Mouse (Mus musculus) intestine, embryonic 16.5 days (tissue): ENCODE results near the gene Tsc22d4. TPM values are rescaled to one million over a fixed set of nuclear protein-coding genes. Genes with fewer than 3 reads are reported as not detected.

ENCODE experiments used
- ATAC-seq: fragments of 200-750 bp; cut with Nextera tagmentation; 2 replicates; pipeline ENCODE4 v1.8.0; 2017; ENCODE audit warnings: moderate TSS enrichment, moderate library complexity
- H3K27ac ChIP-seq: fragments of 300-500 bp; sonication (generic); 2 replicates; pipeline ENCODE4 v1.5.1; 2014; ENCODE audit warnings: mild to moderate bottlenecking, low read length
- H3K27me3 ChIP-seq: fragments of 300-500 bp; sonication (generic); replicated peaks from 2 replicates; pipeline ENCODE4 v1.6.1; 2014; ENCODE audit warnings: low read length, control low read depth, mixed read lengths; ENCODE audit not compliant: control insufficient read depth, insufficient read depth
- H3K36me3 ChIP-seq: fragments of 300-500 bp; sonication (generic); 2 replicates; pipeline ENCODE4 v1.6.1; 2014; ENCODE audit warnings: low read length, control low read depth; ENCODE audit not compliant: control insufficient read depth, insufficient read depth
- H3K4me1 ChIP-seq: fragments of 300-500 bp; sonication (generic); 2 replicates; pipeline ENCODE4 v1.6.1; 2014; ENCODE audit warnings: low read length, control low read depth, mixed read lengths; ENCODE audit not compliant: control insufficient read depth, insufficient read depth
- H3K4me2 ChIP-seq: fragments of 300-500 bp; sonication (generic); 2 replicates; pipeline ENCODE4 v1.6.1; 2014; ENCODE audit warnings: low read depth, low read length, control low read depth
- H3K4me3 ChIP-seq: fragments of 300-500 bp; sonication (generic); 2 replicates; pipeline ENCODE4 v1.5.1; 2014; ENCODE audit warnings: mild to moderate bottlenecking, low read length
- H3K9ac ChIP-seq: fragments of 300-500 bp; sonication (generic); 2 replicates; pipeline ENCODE4 v1.6.1; 2014; ENCODE audit warnings: low read depth, low read length
- H3K9me3 ChIP-seq: fragments of 300-500 bp; sonication (generic); 2 replicates; pipeline ENCODE4 v1.6.1; 2016; ENCODE audit warnings: low read length, control low read depth; ENCODE audit not compliant: control insufficient read depth
- WGBS: fragments of 180-500 bp; shearing (Covaris S2); extraction: QIAGEN DNeasy Blood & Tissue Kit; methylation state at CpG from one replicate; pipeline ENCODE4 v1.1.7; 2014; 5-methylcytosine and 5-hydroxymethylcytosine counted together
- polyA plus RNA-seq: library from polyadenylated mRNA; unstranded; fragments of >200 nt; fragmentation: Nextera tagmentation; extraction: Ambion mirVana; gene quantifications from 2 replicates; pipeline ENCODE4 v1.2.1, GENCODE M21; 2015

The Tsc22d4 gene
- polyA plus RNA-seq, 1 experiment from 2014 or later = 116 TPM

GRCm38 (mm10) chr5:137756882-137757661 lies 11.5 kb downstream of the Tsc22d4 start:
- peaks cover 5% of the 10 kb centered on the region; the same call in 1 of the 2 replicates for H3K4me1 ChIP-seq
- H3K27ac ChIP-seq = no peak overlapping the region
- ATAC-seq = peak; percentile 19
- H3K4me2 ChIP-seq = no peak overlapping the region
- H3K36me3 ChIP-seq = peaks cover 19% of the 10 kb centered on the region
- no peak overlapping the region for H3K4me3 ChIP-seq
- no peaks in the 10 kb centered on the region for H3K27me3 ChIP-seq
- H3K9me3 ChIP-seq = no peaks in the 10 kb centered on the region
- WGBS = 46% methylated on average over 10 of the region's 10 CpGs
- no peak overlapping the region for H3K9ac ChIP-seq

DNA sequence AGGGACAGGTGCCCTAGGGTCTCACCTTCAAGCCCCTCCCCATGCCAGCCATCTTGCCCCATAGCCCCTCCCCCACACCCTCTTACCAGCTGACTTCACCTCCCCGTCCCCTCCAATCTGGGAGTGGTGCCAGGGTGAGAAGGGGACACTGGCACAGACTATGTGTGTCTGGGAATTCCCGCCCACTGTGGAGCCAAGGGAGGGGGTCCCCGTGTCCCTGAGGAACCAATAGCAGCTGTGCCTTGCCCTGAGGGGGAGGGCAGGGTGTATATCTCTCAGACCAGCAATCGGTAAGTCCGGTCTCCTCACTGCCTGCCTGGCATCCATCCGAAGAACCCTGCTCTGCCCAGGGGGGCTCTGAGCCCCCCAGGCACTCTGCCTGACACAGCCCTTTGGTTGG lies 12.4 kb downstream of the Tsc22d4 start:
- WGBS = 79% methylated on average over 6 of the region's 6 CpGs
- Histone ChIP-seq H3K4me1 (peaks cover 2% of the 10 kb centered on the region; the same call in 1 of the 2 replicates), H3K27ac (no peak overlapping the region), H3K27me3 (no peaks in the 10 kb centered on the region), H3K36me3 (peaks cover 13% of the 10 kb centered on the region; the same call in 1 of the 2 replicates), H3K4me2 (no peak overlapping the region), H3K4me3 (no peak overlapping the region), H3K9me3 (no peaks in the 10 kb centered on the region), H3K9ac (no peak overlapping the region)
- ATAC-seq = 0 out of 2 replicates have a peak, but pooled peaks have one; percentile 8

DNA sequence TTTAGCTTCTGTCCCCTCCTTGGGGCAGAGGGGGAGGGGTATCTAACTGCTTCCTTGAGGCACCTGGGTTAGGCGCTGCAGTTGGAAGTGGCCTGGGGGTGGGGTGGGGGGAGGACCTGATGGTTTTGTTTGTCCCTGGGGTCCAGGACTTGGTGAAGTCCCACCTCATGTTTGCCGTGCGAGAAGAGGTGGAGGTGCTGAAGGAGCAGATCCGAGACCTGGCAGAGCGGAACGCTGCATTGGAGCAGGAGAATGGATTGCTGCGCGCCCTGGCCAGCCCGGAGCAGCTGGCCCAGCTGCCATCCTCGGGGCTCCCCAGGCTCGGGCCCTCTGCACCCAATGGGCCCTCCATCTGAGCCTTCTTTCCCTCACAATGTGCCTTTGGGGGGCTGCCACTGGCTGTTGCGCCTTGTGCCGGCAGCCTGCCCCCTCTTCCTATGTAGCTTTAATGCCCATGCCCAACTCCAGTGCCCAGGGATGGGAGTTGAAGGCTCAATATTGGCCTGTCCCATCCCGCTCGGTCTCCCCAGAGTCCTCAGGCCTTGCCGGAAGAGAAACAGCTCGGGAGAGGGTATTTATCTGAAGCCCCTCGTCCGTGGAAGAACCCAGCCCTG lies 13.5 kb downstream of the Tsc22d4 start:
- 0 out of 2 replicates have a peak, but pooled peaks cover 10% of the 10 kb centered on the region for H3K36me3 ChIP-seq
- H3K4me1 ChIP-seq = no peaks in the 10 kb centered on the region
- no peak overlapping the region for H3K9ac ChIP-seq
- WGBS = 89% methylated on average over 19 of the region's 19 CpGs
- no peak overlapping the region for H3K27ac ChIP-seq
- no peak overlapping the region for H3K4me3 ChIP-seq
- H3K4me2 ChIP-seq = no peak overlapping the region
- no peaks in the 10 kb centered on the region for H3K27me3 ChIP-seq
- ATAC-seq = no peak
- H3K9me3 ChIP-seq = no peaks in the 10 kb centered on the region

DNA sequence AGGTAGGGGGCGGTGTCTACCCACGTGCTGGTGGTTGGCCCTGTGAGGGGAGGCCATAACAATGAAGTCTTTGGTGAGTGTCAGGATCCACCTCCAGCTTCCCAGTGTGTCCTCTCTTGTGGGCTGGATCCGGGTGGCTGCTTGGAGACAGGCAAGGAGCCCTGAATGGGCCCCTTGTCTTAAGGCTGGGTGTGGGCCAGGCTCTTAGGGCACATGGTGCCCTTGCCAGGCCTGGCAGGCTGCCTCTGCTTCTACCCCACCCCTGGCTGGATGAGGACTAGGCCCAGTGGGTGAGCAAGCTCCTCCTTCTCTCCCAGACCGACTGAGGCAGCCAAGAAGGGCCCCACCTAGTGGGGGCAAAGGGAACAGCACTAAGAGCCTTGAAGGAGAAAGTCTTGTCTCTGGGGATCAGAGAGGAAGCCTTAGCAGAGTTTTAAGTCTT lies 14.5 kb downstream of the Tsc22d4 start:
- Histone ChIP-seq H3K27ac (no peak overlapping the region), H3K4me1 (no peaks in the 10 kb centered on the region)
- 40% methylated on average over 4 of the region's 4 CpGs for WGBS

DNA sequence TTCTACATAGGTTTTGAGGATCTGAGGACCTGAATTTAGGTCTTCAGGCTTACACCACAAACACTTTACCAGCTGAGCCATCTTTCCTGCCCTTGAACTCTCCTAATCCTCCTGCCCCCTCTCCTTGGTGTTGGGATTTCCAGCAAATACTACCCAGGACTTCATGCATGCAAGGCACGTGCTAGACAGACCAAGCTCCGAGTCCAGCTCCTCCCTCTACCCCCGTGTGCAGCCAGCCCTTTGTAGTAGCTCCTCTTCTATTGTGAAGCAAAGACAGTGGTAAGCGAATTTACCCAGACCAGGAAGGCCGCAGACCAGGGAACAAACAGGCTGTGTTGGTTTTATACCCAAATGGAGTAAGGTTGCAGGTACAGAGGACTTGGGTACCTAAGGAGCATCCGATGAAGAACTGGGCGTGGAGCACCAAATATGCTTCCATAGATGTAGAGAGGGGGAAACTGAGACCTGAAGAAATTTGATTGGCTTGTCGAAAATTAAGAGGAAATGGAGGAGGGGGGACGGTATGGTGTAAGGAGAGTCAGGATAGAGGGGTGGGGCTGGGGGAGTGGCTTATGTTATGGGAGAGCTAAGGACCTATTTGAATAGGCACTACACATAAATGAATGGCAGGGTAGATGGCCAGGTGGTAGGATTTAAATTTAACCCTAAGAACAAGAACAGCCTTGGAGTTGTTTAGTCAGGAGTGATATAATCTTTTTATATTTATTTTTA lies 19.2 kb downstream of the Tsc22d4 start:
- WGBS = 63% methylated on average over 9 of the region's 9 CpGs
- H3K27ac ChIP-seq = no peak overlapping the region
- H3K9ac ChIP-seq = no peak overlapping the region
- no peaks in the 10 kb centered on the region for H3K36me3 ChIP-seq
- H3K4me3 ChIP-seq = no peak overlapping the region
- H3K27me3 ChIP-seq = no peaks in the 10 kb centered on the region
- ATAC-seq = no peak
- no peak overlapping the region for H3K4me2 ChIP-seq
- no peaks in the 10 kb centered on the region for H3K4me1 ChIP-seq
- H3K9me3 ChIP-seq = no peaks in the 10 kb centered on the region

More for the DNA sequence above, 14.5 kb downstream of the Tsc22d4 start:
- H3K4me3 ChIP-seq = no peak overlapping the region
- ATAC-seq = peak; percentile 80
- H3K4me2 ChIP-seq = no peak overlapping the region
- H3K27me3 ChIP-seq = no peaks in the 10 kb centered on the region
- H3K36me3 ChIP-seq = 0 out of 2 replicates have a peak, but pooled peaks cover 10% of the 10 kb centered on the region
- no peak overlapping the region for H3K9ac ChIP-seq
- H3K9me3 ChIP-seq = no peaks in the 10 kb centered on the region

- H3K36me3 ChIP-seq = no peaks in the 10 kb centered on the region
- H3K27me3 ChIP-seq = no peaks in the 10 kb centered on the region
- no peak overlapping the region for H3K27ac ChIP-seq
- H3K9ac ChIP-seq = no peak overlapping the region
- no peak overlapping the region for H3K4me2 ChIP-seq
- H3K4me3 ChIP-seq = no peak overlapping the region
- ATAC-seq = no peak
- no peaks in the 10 kb centered on the region for H3K4me1 ChIP-seq
- WGBS = 58% methylated on average over 3 of the region's 3 CpGs
- no peaks in the 10 kb centered on the region for H3K9me3 ChIP-seq
Measured at GRCm38 (mm10) chr5:137766270-137766669, 20.7 kb downstream of the Tsc22d4 start.

- WGBS = 54% methylated on average over 1 of the region's 1 CpGs
- ATAC-seq = no peak
- Histone ChIP-seq H3K4me1 (no peaks in the 10 kb centered on the region), H3K4me3 (no peak overlapping the region), H3K36me3 (no peaks in the 10 kb centered on the region), H3K27me3 (no peaks in the 10 kb centered on the region), H3K9ac (no peak overlapping the region), H3K27ac (no peak overlapping the region), H3K9me3 (no peaks in the 10 kb centered on the region), H3K4me2 (no peak overlapping the region)
Measured at GRCm38 (mm10) chr5:137768475-137768874, 22.9 kb downstream of the Tsc22d4 start.

- H3K36me3 ChIP-seq = no peaks in the 10 kb centered on the region
- 49% methylated on average over 2 of the region's 2 CpGs for WGBS
- no peak overlapping the region for H3K9ac ChIP-seq
- H3K27ac ChIP-seq = no peak overlapping the region
- H3K9me3 ChIP-seq = no peaks in the 10 kb centered on the region
- no peak overlapping the region for H3K4me2 ChIP-seq
- H3K4me3 ChIP-seq = no peak overlapping the region
- no peaks in the 10 kb centered on the region for H3K4me1 ChIP-seq
- no peaks in the 10 kb centered on the region for H3K27me3 ChIP-seq
- peak; percentile 40; the same call in 1 of the 2 replicates for ATAC-seq
Measured at GRCm38 (mm10) chr5:137770709-137771108, 25.2 kb downstream of the Tsc22d4 start.

DNA sequence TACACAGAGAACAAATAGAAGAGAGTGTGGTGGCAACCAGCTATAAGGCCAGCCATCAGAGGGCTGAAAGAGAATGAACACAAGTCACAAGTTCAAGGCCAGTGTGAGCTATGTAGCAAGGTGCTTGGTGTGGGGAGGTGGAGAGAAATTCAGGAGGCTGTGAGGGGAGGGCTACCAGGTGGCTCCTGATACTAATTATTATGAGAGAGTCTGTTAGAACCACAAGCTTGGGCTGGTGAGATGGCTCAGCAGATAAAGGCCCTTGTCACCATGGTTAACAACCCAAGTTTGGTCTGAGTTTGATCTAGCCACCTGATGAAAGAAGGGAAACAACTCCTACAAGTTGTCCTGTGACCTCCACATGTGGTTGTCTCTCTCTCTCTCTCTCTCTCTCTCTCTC lies 27.2 kb downstream of the Tsc22d4 start:
- Histone ChIP-seq H3K9me3 (no peaks in the 10 kb centered on the region), H3K4me2 (no peak overlapping the region), H3K9ac (no peak overlapping the region), H3K36me3 (no peaks in the 10 kb centered on the region), H3K27me3 (no peaks in the 10 kb centered on the region), H3K4me1 (peaks cover 10% of the 10 kb centered on the region), H3K4me3 (no peak overlapping the region), H3K27ac (no peak overlapping the region)
- ATAC-seq = no peak
